Mouse (Mus musculus) lung, postnatal 0 days (tissue): ENCODE measurements at regions not wholly inside any gene's neighbourhood (a gene's known extent, or its start where the extent isn't known, plus 50 kb on each side); places are given as distances from the start of the nearest gene placed in this dataset.

Source experiments
- ATAC-seq: fragments of 200-750 bp; cut with Nextera tagmentation; 2 replicates; pipeline ENCODE4 v1.8.0; 2017; ENCODE audit warnings: moderate library complexity
- DNase-seq: peaks from one replicate; pipeline ENCODE4 v3.0.0-alpha.2; 2016; ENCODE audit warnings: low spot score
- H3K27ac ChIP-seq: fragments of 300-500 bp; sonication (generic); 2 replicates; pipeline ENCODE4 v1.5.1; 2014; ENCODE audit warnings: antibody characterized with exemption, mild to moderate bottlenecking, low read length, mixed read lengths
- H3K27me3 ChIP-seq: fragments of 300-500 bp; sonication (generic); replicated peaks from 2 replicates; pipeline ENCODE4 v1.6.1; 2014; ENCODE audit warnings: low read length, mixed read lengths; ENCODE audit not compliant: insufficient read depth
- H3K36me3 ChIP-seq: fragments of 300-500 bp; sonication (generic); 2 replicates; pipeline ENCODE4 v1.6.1; 2014; ENCODE audit warnings: low read length, mixed read lengths; ENCODE audit not compliant: insufficient read depth
- H3K4me1 ChIP-seq: fragments of 300-500 bp; sonication (generic); 2 replicates; pipeline ENCODE4 v1.6.1; 2014; ENCODE audit warnings: antibody characterized with exemption, low read depth, low read length, mixed read lengths; ENCODE audit not compliant: insufficient read depth
- H3K4me2 ChIP-seq: fragments of 300-500 bp; sonication (generic); replicated peaks from 2 replicates; pipeline ENCODE4 v1.6.1; 2014; ENCODE audit warnings: low read depth, mild to moderate bottlenecking, low read length, moderate library complexity, mixed read lengths
- H3K4me3 ChIP-seq: fragments of 300-500 bp; sonication (generic); 2 replicates; pipeline ENCODE4 v1.5.1; 2014; ENCODE audit warnings: low read depth, low read length
- H3K9ac ChIP-seq: fragments of 300-500 bp; sonication (generic); replicated peaks from 2 replicates; pipeline ENCODE4 v1.6.1; 2014; ENCODE audit warnings: low read depth, mild to moderate bottlenecking
- H3K9me3 ChIP-seq: fragments of 300-500 bp; sonication (generic); 2 replicates; pipeline ENCODE4 v1.6.1; 2016; ENCODE audit warnings: low read length, mixed read lengths
- CTCF ChIP-seq: IDR thresholded peaks from 2 replicates; pipeline ENCODE4 v1.5.1; 2016; ENCODE audit warnings: antibody characterized with exemption, mild to moderate bottlenecking
- EP300 ChIP-seq: IDR thresholded peaks from 2 replicates; pipeline ENCODE4 v1.6.1; 2016; ENCODE audit warnings: antibody characterized with exemption, mild to moderate bottlenecking, control low read depth
- WGBS: fragments of 180-500 bp; shearing (Covaris S2); extraction: QIAGEN DNeasy Blood & Tissue Kit; methylation state at CpG from one replicate; pipeline ENCODE4 v1.1.7; 2014; 5-methylcytosine and 5-hydroxymethylcytosine counted together

- 56% methylated on average over 6 of the region's 6 CpGs for WGBS
- H3K27me3 ChIP-seq: no peaks in the 10 kb centered on the region
Measured at GRCm38 (mm10) chr9:43659237-43659636, 84.5 kb upstream of the Nectin1 start.

GRCm38 (mm10) chr9:43660151-43660550 is 83.6 kb upstream of the Nectin1 start:
- no peaks in the 10 kb centered on the region for H3K4me1 ChIP-seq
- 63% methylated on average over 5 of the region's 5 CpGs for WGBS
- no peak overlapping the region for H3K4me3 ChIP-seq
- no peak overlapping the region for H3K27ac ChIP-seq
- H3K9me3 ChIP-seq: no peaks in the 10 kb centered on the region
- TF ChIP-seq EP300: no peak
- no peak for TF ChIP-seq CTCF
- no peaks in the 10 kb centered on the region for H3K36me3 ChIP-seq
- no peak overlapping the region for H3K4me2 ChIP-seq
- no peaks in the 10 kb centered on the region for H3K27me3 ChIP-seq
- ATAC-seq (no peak), DNase-seq (no peak)
- H3K9ac ChIP-seq: no peak overlapping the region

More at GRCm38 (mm10) chr9:43659237-43659636, 84.5 kb upstream of the Nectin1 start:
- Histone ChIP-seq H3K4me3 (no peak overlapping the region), H3K4me1 (no peaks in the 10 kb centered on the region), H3K4me2 (no peak overlapping the region), H3K9me3 (no peaks in the 10 kb centered on the region), H3K27ac (no peak overlapping the region), H3K9ac (no peak overlapping the region), H3K36me3 (no peaks in the 10 kb centered on the region)
- TF ChIP-seq CTCF (no peak), EP300 (no peak)
- ATAC-seq: no peak
- DNase-seq: no peak

- H3K27me3 ChIP-seq: no peaks in the 10 kb centered on the region
- H3K36me3 ChIP-seq: no peaks in the 10 kb centered on the region
- no peaks in the 10 kb centered on the region for H3K4me1 ChIP-seq
- no peak for DNase-seq
- no peak overlapping the region for H3K4me3 ChIP-seq
- H3K9me3 ChIP-seq: no peaks in the 10 kb centered on the region
- no peak overlapping the region for H3K27ac ChIP-seq
- no peak overlapping the region for H3K4me2 ChIP-seq
- TF ChIP-seq EP300: no peak
- no peak for TF ChIP-seq CTCF
- ATAC-seq: no peak
- no peak overlapping the region for H3K9ac ChIP-seq
- WGBS: 22% methylated on average over 11 of the region's 11 CpGs
Measured at GRCm38 (mm10) chr9:43660896-43661563, 82.8 kb upstream of the Nectin1 start.

- Histone ChIP-seq H3K4me3 (no peak overlapping the region), H3K4me2 (no peak overlapping the region), H3K36me3 (no peaks in the 10 kb centered on the region), H3K9me3 (no peaks in the 10 kb centered on the region), H3K27me3 (no peaks in the 10 kb centered on the region), H3K4me1 (no peaks in the 10 kb centered on the region), H3K27ac (no peak overlapping the region), H3K9ac (no peak overlapping the region)
- ATAC-seq (no peak), DNase-seq (no peak)
- WGBS: 50% methylated on average over 6 of the region's 6 CpGs
- no peak for TF ChIP-seq EP300
- TF ChIP-seq CTCF: no peak
Measured at GRCm38 (mm10) chr9:43661646-43662045, 82.1 kb upstream of the Nectin1 start.

GRCm38 (mm10) chr9:43667386-43667785 is 76.4 kb upstream of the Nectin1 start:
- Histone ChIP-seq H3K27me3 (no peaks in the 10 kb centered on the region), H3K9ac (no peak overlapping the region), H3K4me2 (no peak overlapping the region), H3K4me1 (no peaks in the 10 kb centered on the region), H3K27ac (no peak overlapping the region), H3K9me3 (no peaks in the 10 kb centered on the region), H3K36me3 (no peaks in the 10 kb centered on the region), H3K4me3 (no peak overlapping the region)
- DNase-seq: no peak
- WGBS: 67% methylated on average over 6 of the region's 6 CpGs
- TF ChIP-seq EP300: no peak
- TF ChIP-seq CTCF: no peak
- ATAC-seq: no peak

- Histone ChIP-seq H3K4me2 (no peak overlapping the region), H3K27ac (no peak overlapping the region), H3K4me3 (no peak overlapping the region), H3K9ac (no peak overlapping the region), H3K27me3 (no peaks in the 10 kb centered on the region), H3K4me1 (no peaks in the 10 kb centered on the region), H3K36me3 (no peaks in the 10 kb centered on the region), H3K9me3 (no peaks in the 10 kb centered on the region)
- no peak for ATAC-seq
- WGBS: 59% methylated on average over 4 of the region's 4 CpGs
- no peak for TF ChIP-seq CTCF
- TF ChIP-seq EP300: no peak
- DNase-seq: no peak
Measured at GRCm38 (mm10) chr9:43667974-43668373, 75.8 kb upstream of the Nectin1 start.

GRCm38 (mm10) chr9:43668731-43669130 is 75.1 kb upstream of the Nectin1 start:
- Histone ChIP-seq H3K4me2 (no peak overlapping the region), H3K4me3 (no peak overlapping the region), H3K4me1 (no peaks in the 10 kb centered on the region), H3K9ac (no peak overlapping the region), H3K27ac (no peak overlapping the region), H3K9me3 (no peaks in the 10 kb centered on the region), H3K27me3 (no peaks in the 10 kb centered on the region), H3K36me3 (no peaks in the 10 kb centered on the region)
- WGBS: 54% methylated on average over 7 of the region's 7 CpGs
- ATAC-seq: no peak
- DNase-seq: no peak
- TF ChIP-seq EP300: no peak
- no peak for TF ChIP-seq CTCF
